Mouse (Mus musculus) hindbrain, embryonic 14.5 days (tissue): ENCODE data around the gene Mbd3. TPM values are rescaled to one million over a fixed set of nuclear protein-coding genes. Genes with fewer than 3 reads are reported as not detected.
A peak's percentile ranks its signal among the peaks of the same experiment; 100 is the strongest.

Experiments
- ATAC-seq: fragments of 200-750 bp; cut with Nextera tagmentation; 2 replicates; pipeline ENCODE4 v1.8.0; 2017; ENCODE audit warnings: moderate number of reproducible peaks, mild to moderate bottlenecking, moderate TSS enrichment, moderate library complexity; ENCODE audit not compliant: low FRiP score
- DNase-seq: peaks from one replicate; pipeline ENCODE4 v3.0.0-alpha.2; 2015; ENCODE audit warnings: low spot score
- H3K27ac ChIP-seq: fragments of 300-500 bp; sonication (generic); 2 replicates; pipeline ENCODE4 v1.5.1; 2014; ENCODE audit warnings: mild to moderate bottlenecking, moderate library complexity
- H3K27me3 ChIP-seq: fragments of 300-500 bp; sonication (generic); 2 replicates; pipeline ENCODE4 v1.6.1; 2014; ENCODE audit warnings: mild to moderate bottlenecking, low read length, mixed read lengths; ENCODE audit not compliant: control insufficient read depth, insufficient read depth
- H3K36me3 ChIP-seq: fragments of 300-500 bp; sonication (generic); replicated peaks from 2 replicates; pipeline ENCODE4 v1.6.1; 2014; ENCODE audit not compliant: control insufficient read depth, insufficient read depth
- H3K4me1 ChIP-seq: fragments of 300-500 bp; sonication (generic); replicated peaks from 2 replicates; pipeline ENCODE4 v1.6.1; 2014; ENCODE audit warnings: antibody characterized with exemption, low read length, mixed read lengths; ENCODE audit not compliant: control insufficient read depth, insufficient read depth
- H3K4me2 ChIP-seq: fragments of 300-500 bp; sonication (generic); replicated peaks from 2 replicates; pipeline ENCODE4 v1.6.1; 2014; ENCODE audit warnings: mild to moderate bottlenecking, moderate library complexity
- H3K4me3 ChIP-seq: fragments of 300-500 bp; sonication (generic); replicated peaks from 2 replicates; pipeline ENCODE4 v1.5.1; 2014; ENCODE audit warnings: mild to moderate bottlenecking, low read length
- H3K9ac ChIP-seq: fragments of 300-500 bp; sonication (generic); 2 replicates; pipeline ENCODE4 v1.6.1; 2014
- H3K9me3 ChIP-seq: fragments of 300-500 bp; sonication (generic); 2 replicates; pipeline ENCODE4 v1.6.1; 2016; ENCODE audit warnings: low read length; ENCODE audit not compliant: control insufficient read depth
- WGBS: fragments of 180-500 bp; shearing (Covaris S2); extraction: QIAGEN DNeasy Blood & Tissue Kit; methylation state at CpG from one replicate; pipeline ENCODE4 v1.1.7; 2014; 5-methylcytosine and 5-hydroxymethylcytosine counted together
- polyA plus RNA-seq: library from polyadenylated mRNA; unstranded; fragments of >200 nt; fragmentation: Nextera tagmentation; extraction: Ambion mirVana; gene quantifications from 2 replicates; pipeline ENCODE4 v1.2.1, GENCODE M21; 2014

The Mbd3 gene
- polyA plus RNA-seq, 1 experiment from 2014 or later = 152 TPM

GRCm38 (mm10) chr10:80437973-80438372 lies 38.6 kb upstream of the Mbd3 start:
- H3K9ac ChIP-seq = no peak overlapping the region

GRCm38 (mm10) chr10:80436276-80436675 lies 36.9 kb upstream of the Mbd3 start:
- Histone ChIP-seq H3K27ac (no peak overlapping the region), H3K9ac (no peak overlapping the region), H3K4me2 (no peak overlapping the region), H3K4me3 (no peak overlapping the region), H3K9me3 (no peaks in the 10 kb centered on the region), H3K36me3 (no peaks in the 10 kb centered on the region), H3K4me1 (peaks cover 15% of the 10 kb centered on the region), H3K27me3 (no peaks in the 10 kb centered on the region)
- 11% methylated on average over 9 of the region's 9 CpGs for WGBS
- ATAC-seq (no peak), DNase-seq (no peak)

More at GRCm38 (mm10) chr10:80437973-80438372, 38.6 kb upstream of the Mbd3 start:
- no peaks in the 10 kb centered on the region for H3K9me3 ChIP-seq
- H3K4me1 ChIP-seq = no peaks in the 10 kb centered on the region
- no peak overlapping the region for H3K4me3 ChIP-seq
- H3K27ac ChIP-seq = no peak overlapping the region
- 79% methylated on average over 4 of the region's 4 CpGs for WGBS
- DNase-seq (no peak), ATAC-seq (no peak)
- no peaks in the 10 kb centered on the region for H3K36me3 ChIP-seq
- H3K4me2 ChIP-seq = no peak overlapping the region
- no peaks in the 10 kb centered on the region for H3K27me3 ChIP-seq

- Histone ChIP-seq H3K36me3 (peaks cover 4% of the 10 kb centered on the region; the same call in 1 of the 2 replicates), H3K9me3 (no peaks in the 10 kb centered on the region), H3K4me1 (peaks cover 20% of the 10 kb centered on the region), H3K9ac (0 out of 2 replicates have a peak overlapping the region, but pooled peaks have one; percentile 16), H3K27ac (no peak overlapping the region), H3K4me2 (no peak overlapping the region), H3K4me3 (no peak overlapping the region), H3K27me3 (no peaks in the 10 kb centered on the region)
- WGBS = 35% methylated on average over 7 of the region's 7 CpGs
- DNase-seq (no peak), ATAC-seq (no peak)
Measured at GRCm38 (mm10) chr10:80435764-80436163, 36.4 kb upstream of the Mbd3 start.

GRCm38 (mm10) chr10:80434823-80435222 lies 35.5 kb upstream of the Mbd3 start:
- H3K9ac ChIP-seq = no peak overlapping the region
- H3K4me3 ChIP-seq = no peak overlapping the region
- H3K27me3 ChIP-seq = no peaks in the 10 kb centered on the region
- H3K4me2 ChIP-seq = no peak overlapping the region
- ATAC-seq (no peak), DNase-seq (no peak)
- peaks cover 21% of the 10 kb centered on the region for H3K4me1 ChIP-seq
- no peak overlapping the region for H3K27ac ChIP-seq
- H3K9me3 ChIP-seq = no peaks in the 10 kb centered on the region
- 87% methylated on average over 3 of the region's 3 CpGs for WGBS
- peaks cover 13% of the 10 kb centered on the region for H3K36me3 ChIP-seq

GRCm38 (mm10) chr10:80434233-80434592 lies 34.9 kb upstream of the Mbd3 start:
- DNase-seq = no peak
- 11% methylated on average over 8 of the region's 8 CpGs for WGBS

GRCm38 (mm10) chr10:80433513-80434232 lies 34.3 kb upstream of the Mbd3 start, which contains the start of gene Tcf3:
Gene Tcf3, minus strand, starts transcription at chr10:80433647.
- Histone ChIP-seq H3K27me3 (no peaks in the 10 kb centered on the region), H3K4me2 (peak within 1 kb of the TSS; percentile 62), H3K9ac (peak within 1 kb of the TSS; percentile 92), H3K4me1 (peaks cover 21% of the 10 kb centered on the region), H3K9me3 (no peaks in the 10 kb centered on the region), H3K27ac (peak within 1 kb of the TSS; percentile 93), H3K36me3 (peaks cover 24% of the 10 kb centered on the region), H3K4me3 (peak within 1 kb of the TSS; percentile 92)
- WGBS = under 1% methylated on average over 43 of the region's 61 CpGs
- ATAC-seq (peak; percentile 95), DNase-seq (peak; percentile 98)

More at GRCm38 (mm10) chr10:80434233-80434592, 34.9 kb upstream of the Mbd3 start:
- Histone ChIP-seq H3K4me2 (no peak overlapping the region; the same call in 1 of the 2 replicates), H3K36me3 (peaks cover 19% of the 10 kb centered on the region), H3K4me1 (peaks cover 21% of the 10 kb centered on the region), H3K27ac (no peak overlapping the region), H3K9me3 (no peaks in the 10 kb centered on the region), H3K4me3 (no peak overlapping the region), H3K27me3 (no peaks in the 10 kb centered on the region), H3K9ac (no peak overlapping the region)
- peak; percentile 1; the same call in 1 of the 2 replicates for ATAC-seq

GRCm38 (mm10) chr10:80432936-80433512 lies 33.7 kb upstream of the Mbd3 start:
- peak overlapping the region; percentile 92 for H3K4me3 ChIP-seq
- ATAC-seq = no peak
- H3K27ac ChIP-seq = peak overlapping the region; percentile 93
- DNase-seq = no peak
- H3K4me1 ChIP-seq = peaks cover 21% of the 10 kb centered on the region
- WGBS = 2% methylated on average over 50 of the region's 60 CpGs
- no peaks in the 10 kb centered on the region for H3K9me3 ChIP-seq
- no peaks in the 10 kb centered on the region for H3K27me3 ChIP-seq
- H3K36me3 ChIP-seq = peaks cover 31% of the 10 kb centered on the region
- H3K4me2 ChIP-seq = peak overlapping the region; percentile 62
- peak overlapping the region; percentile 92 for H3K9ac ChIP-seq

- WGBS = 2% methylated on average over 4 of the region's 4 CpGs
- no peak for ATAC-seq
Measured at GRCm38 (mm10) chr10:80432387-80432785, 33.0 kb upstream of the Mbd3 start.

GRCm38 (mm10) chr10:80431570-80432386 lies 32.4 kb upstream of the Mbd3 start:
- 21% methylated on average over 15 of the region's 16 CpGs for WGBS
- H3K4me1 ChIP-seq = peaks cover 21% of the 10 kb centered on the region

More at GRCm38 (mm10) chr10:80432387-80432785, 33.0 kb upstream of the Mbd3 start:
- peak overlapping the region; percentile 62 for H3K4me2 ChIP-seq
- H3K27me3 ChIP-seq = no peaks in the 10 kb centered on the region
- H3K36me3 ChIP-seq = peaks cover 37% of the 10 kb centered on the region
- no peaks in the 10 kb centered on the region for H3K9me3 ChIP-seq
- H3K27ac ChIP-seq = peak overlapping the region; percentile 53; the same call in 1 of the 2 replicates
- DNase-seq = no peak
- peaks cover 21% of the 10 kb centered on the region for H3K4me1 ChIP-seq
- H3K9ac ChIP-seq = peak overlapping the region; percentile 92
- peak overlapping the region; percentile 92 for H3K4me3 ChIP-seq

More at GRCm38 (mm10) chr10:80431570-80432386, 32.4 kb upstream of the Mbd3 start:
- no peaks in the 10 kb centered on the region for H3K27me3 ChIP-seq
- ATAC-seq (no peak), DNase-seq (no peak)
- H3K4me3 ChIP-seq = peak overlapping the region; percentile 92
- peak overlapping the region; percentile 62 for H3K4me2 ChIP-seq
- peak overlapping the region; percentile 92 for H3K9ac ChIP-seq
- peak overlapping the region; percentile 53 for H3K27ac ChIP-seq
- H3K9me3 ChIP-seq = no peaks in the 10 kb centered on the region
- peaks cover 43% of the 10 kb centered on the region for H3K36me3 ChIP-seq
